Mouse (Mus musculus): ENCODE measurements around the gene Bcas2.
A peak's percentile ranks its signal among the peaks of the same experiment; 100 is the strongest.

DNA sequence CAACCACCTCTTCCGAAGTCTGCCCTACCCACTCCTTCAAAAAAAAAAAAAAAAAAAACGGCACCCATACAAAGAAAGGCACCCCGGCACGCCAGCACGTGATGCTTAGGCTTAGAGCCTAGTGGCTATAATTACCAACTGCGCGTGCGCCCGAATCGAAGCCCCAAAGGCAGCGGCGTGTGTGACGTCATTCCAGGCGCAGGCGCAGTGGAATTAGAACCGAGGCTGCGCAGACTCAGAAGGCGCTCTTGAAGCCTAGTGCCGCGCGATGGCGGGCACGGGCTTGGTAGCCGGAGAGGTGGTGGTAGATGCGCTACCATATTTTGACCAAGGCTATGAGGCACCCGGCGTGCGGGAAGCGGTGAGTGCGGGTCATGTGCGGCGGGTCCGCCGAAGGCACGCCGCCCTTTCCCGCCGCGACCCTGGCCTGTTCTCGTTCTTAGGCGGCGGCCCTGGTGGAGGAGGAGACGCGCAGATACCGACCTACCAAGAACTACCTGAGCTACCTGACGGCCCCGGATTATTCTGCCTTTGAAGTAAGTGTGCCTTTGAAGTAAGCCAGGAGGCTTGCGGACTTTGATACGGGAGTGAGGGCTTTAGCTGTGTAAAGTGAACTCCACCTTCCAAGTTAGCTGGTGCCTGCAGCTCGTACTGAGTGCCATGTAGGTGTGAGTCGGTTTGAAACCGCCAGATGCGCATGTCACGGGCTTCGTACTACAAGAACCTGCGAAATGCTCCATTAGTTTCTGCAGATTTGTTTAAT is at the start of gene Bcas2:
- TF ChIP-seq CTCF (IDR thresholded peaks at IDR 0.05; ENCODE audit: insufficient read depth, low read length): no peak
- peak; percentile 95 for TF ChIP-seq POLR2A (IDR thresholded peaks at IDR 0.05; ENCODE audit: borderline replicate concordance, extremely low read depth, low read depth, low read length)

Data from lung, adult 2 months (tissue).